Mouse (Mus musculus): ENCODE data around the gene Plgrkt. TPM values are rescaled to one million over a fixed set of nuclear protein-coding genes. Genes with fewer than 3 reads are reported as not detected.

Plgrkt gene
- polyA plus RNA-seq, 1 experiment from 2014 or later: 75.7 TPM

GRCm38 (mm10) chr19:29400466-29400865 is 33.3 kb upstream of the Plgrkt start:
- no peak overlapping the region for H3K4me3 ChIP-seq (replicated peaks)
- no peak overlapping the region for H3K9ac ChIP-seq (replicated peaks)
- ATAC-seq (ENCODE audit: low FRiP score): no peak
- H3K4me2 ChIP-seq: no peak overlapping the region
- H3K9me3 ChIP-seq (replicated peaks): no peaks in the 10 kb centered on the region
- H3K27me3 ChIP-seq (replicated peaks): no peaks in the 10 kb centered on the region
- H3K4me1 ChIP-seq: peaks cover 6% of the 10 kb centered on the region; the same call in 1 of the 2 replicates
- WGBS: 92% methylated on average over 3 of the region's 3 CpGs
- no peak overlapping the region for H3K27ac ChIP-seq (replicated peaks)
- H3K36me3 ChIP-seq: no peaks in the 10 kb centered on the region

GRCm38 (mm10) chr19:29399786-29400185 is 32.6 kb upstream of the Plgrkt start:
- Histone ChIP-seq H3K9ac (replicated peaks) (no peak overlapping the region), H3K36me3 (no peaks in the 10 kb centered on the region), H3K4me1 (peaks cover 6% of the 10 kb centered on the region; the same call in 1 of the 2 replicates), H3K4me3 (replicated peaks) (no peak overlapping the region), H3K4me2 (no peak overlapping the region), H3K9me3 (replicated peaks) (no peaks in the 10 kb centered on the region), H3K27me3 (replicated peaks) (no peaks in the 10 kb centered on the region), H3K27ac (replicated peaks) (no peak overlapping the region)
- no peak for ATAC-seq (ENCODE audit: low FRiP score)
- WGBS: 93% methylated on average over 4 of the region's 4 CpGs

- no peak for ATAC-seq (ENCODE audit: low FRiP score)
- Histone ChIP-seq H3K27me3 (replicated peaks) (no peaks in the 10 kb centered on the region), H3K4me3 (replicated peaks) (no peak overlapping the region), H3K36me3 (no peaks in the 10 kb centered on the region), H3K27ac (replicated peaks) (no peak overlapping the region), H3K4me1 (no peaks in the 10 kb centered on the region), H3K4me2 (no peak overlapping the region), H3K9me3 (replicated peaks) (no peaks in the 10 kb centered on the region), H3K9ac (replicated peaks) (no peak overlapping the region)
- 92% methylated on average over 1 of the region's 1 CpGs for WGBS
Observed at GRCm38 (mm10) chr19:29396353-29396752, 29.2 kb upstream of the Plgrkt start.

DNA sequence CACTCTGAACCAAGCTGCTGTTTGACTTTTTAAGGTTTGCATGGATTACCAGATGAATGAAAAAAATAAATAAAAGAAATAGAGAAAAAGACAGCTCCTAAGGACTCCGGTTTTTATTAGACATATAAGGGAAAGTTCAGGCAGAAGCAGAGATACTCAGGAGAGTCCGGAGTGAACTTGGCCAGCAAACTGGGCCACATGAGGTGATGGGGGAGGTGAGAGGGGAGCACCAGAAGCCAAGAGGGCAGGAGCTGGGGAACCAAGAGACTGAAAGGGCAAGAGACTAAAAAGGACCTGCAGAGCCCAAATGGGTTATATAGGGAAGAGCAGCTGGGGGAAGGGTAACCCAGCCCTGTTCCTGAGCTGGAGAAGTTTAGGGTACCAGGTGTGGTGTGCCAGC is 27.5 kb upstream of the Plgrkt start:
- Histone ChIP-seq H3K27ac (replicated peaks) (no peak overlapping the region), H3K4me1 (no peaks in the 10 kb centered on the region), H3K9ac (replicated peaks) (no peak overlapping the region), H3K9me3 (replicated peaks) (no peaks in the 10 kb centered on the region), H3K4me2 (no peak overlapping the region), H3K36me3 (no peaks in the 10 kb centered on the region), H3K27me3 (replicated peaks) (no peaks in the 10 kb centered on the region), H3K4me3 (replicated peaks) (no peak overlapping the region)
- ATAC-seq (ENCODE audit: low FRiP score): no peak
- WGBS: 98% methylated on average over 2 of the region's 2 CpGs

DNA sequence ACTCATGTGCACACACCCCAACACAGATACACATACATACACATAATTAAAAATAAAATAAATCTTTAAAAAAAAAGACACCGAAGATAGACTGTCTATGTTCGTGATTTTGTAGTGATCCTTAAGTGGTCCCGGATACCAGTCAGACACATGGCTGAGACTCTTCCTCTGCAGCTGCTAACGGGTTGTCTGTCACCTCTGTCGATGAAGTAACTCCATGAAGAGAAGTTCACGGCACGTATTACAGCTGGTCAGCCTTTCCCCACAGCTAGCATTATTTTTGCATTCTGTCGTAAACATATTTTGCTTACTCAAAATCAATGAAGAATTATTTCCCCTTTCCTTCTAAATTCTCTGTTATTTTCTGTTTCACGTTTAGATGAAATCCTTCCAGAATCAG is 26.1 kb upstream of the Plgrkt start:
- no peaks in the 10 kb centered on the region for H3K27me3 ChIP-seq (replicated peaks)
- H3K9me3 ChIP-seq (replicated peaks): no peaks in the 10 kb centered on the region
- no peak for ATAC-seq (ENCODE audit: low FRiP score)
- H3K36me3 ChIP-seq: no peaks in the 10 kb centered on the region
- H3K4me2 ChIP-seq: no peak overlapping the region
- H3K4me1 ChIP-seq: no peaks in the 10 kb centered on the region
- 92% methylated on average over 9 of the region's 9 CpGs for WGBS
- no peak overlapping the region for H3K27ac ChIP-seq (replicated peaks)
- no peak overlapping the region for H3K4me3 ChIP-seq (replicated peaks)
- no peak overlapping the region for H3K9ac ChIP-seq (replicated peaks)

GRCm38 (mm10) chr19:29391279-29391678 is 24.1 kb upstream of the Plgrkt start:
- 75% methylated on average over 4 of the region's 4 CpGs for WGBS
- Histone ChIP-seq H3K4me1 (no peaks in the 10 kb centered on the region), H3K4me3 (replicated peaks) (no peak overlapping the region), H3K9me3 (replicated peaks) (no peaks in the 10 kb centered on the region), H3K9ac (replicated peaks) (no peak overlapping the region), H3K27ac (replicated peaks) (no peak overlapping the region), H3K4me2 (no peak overlapping the region), H3K36me3 (no peaks in the 10 kb centered on the region), H3K27me3 (replicated peaks) (no peaks in the 10 kb centered on the region)
- ATAC-seq (ENCODE audit: low FRiP score): no peak

- H3K9me3 ChIP-seq (replicated peaks): no peaks in the 10 kb centered on the region
- 90% methylated on average over 5 of the region's 5 CpGs for WGBS
- H3K9ac ChIP-seq (replicated peaks): no peak overlapping the region
- no peak overlapping the region for H3K27ac ChIP-seq (replicated peaks)
- H3K4me3 ChIP-seq (replicated peaks): no peak overlapping the region
- ATAC-seq (ENCODE audit: low FRiP score): no peak
- H3K27me3 ChIP-seq (replicated peaks): no peaks in the 10 kb centered on the region
- H3K4me2 ChIP-seq: no peak overlapping the region
- no peaks in the 10 kb centered on the region for H3K36me3 ChIP-seq
- H3K4me1 ChIP-seq: no peaks in the 10 kb centered on the region
Observed at GRCm38 (mm10) chr19:29390483-29390882, 23.3 kb upstream of the Plgrkt start.

DNA sequence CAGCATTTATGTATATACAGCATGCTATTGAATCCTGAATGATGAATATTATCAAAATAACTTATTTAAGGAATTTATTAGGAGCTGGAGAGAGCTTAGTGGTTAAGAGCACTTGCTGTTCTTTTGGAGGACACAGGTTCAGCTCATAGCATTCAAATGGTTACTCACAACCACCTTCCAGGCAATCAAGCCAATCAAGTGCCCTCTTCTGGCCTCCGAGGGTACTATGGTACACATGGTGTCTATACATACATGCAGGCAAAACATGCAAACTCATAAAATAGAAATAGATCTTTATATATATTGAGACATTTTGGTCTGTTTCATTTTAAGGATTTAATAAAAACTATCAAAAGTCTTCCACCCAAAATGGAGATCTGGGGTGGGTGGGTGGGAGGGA is 21.6 kb upstream of the Plgrkt start:
- no peak overlapping the region for H3K27ac ChIP-seq (replicated peaks)
- H3K36me3 ChIP-seq: no peaks in the 10 kb centered on the region
- H3K4me1 ChIP-seq: no peaks in the 10 kb centered on the region
- ATAC-seq (ENCODE audit: low FRiP score): no peak
- 97% methylated on average over 1 of the region's 1 CpGs for whole genome bisulfite sequencing
- no peak overlapping the region for H3K4me3 ChIP-seq (replicated peaks)
- H3K9ac ChIP-seq (replicated peaks): no peak overlapping the region
- no peaks in the 10 kb centered on the region for H3K27me3 ChIP-seq (replicated peaks)
- no peak overlapping the region for H3K4me2 ChIP-seq
- H3K9me3 ChIP-seq (replicated peaks): no peaks in the 10 kb centered on the region

DNA sequence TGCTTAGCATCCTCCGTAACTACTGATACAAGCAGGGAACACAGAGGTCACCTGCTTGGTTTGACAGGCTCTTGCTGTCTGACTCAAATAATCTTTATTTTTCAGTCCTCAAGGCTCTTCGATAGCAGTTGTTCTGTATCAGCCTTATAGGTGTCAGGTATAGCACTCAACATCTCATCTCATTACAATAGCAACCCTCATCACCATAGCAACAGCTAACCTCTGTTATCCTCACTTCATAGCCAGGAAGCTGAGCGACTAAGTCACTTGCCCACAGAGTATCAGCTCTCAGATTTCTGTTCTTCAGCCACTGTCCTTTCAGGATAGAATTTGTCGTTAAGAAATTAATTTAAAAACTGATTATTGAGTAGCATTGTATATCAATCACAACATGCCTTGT is 18.6 kb upstream of the Plgrkt start:
- Histone ChIP-seq H3K9me3 (replicated peaks) (no peaks in the 10 kb centered on the region), H3K27me3 (replicated peaks) (no peaks in the 10 kb centered on the region), H3K4me2 (no peak overlapping the region), H3K9ac (replicated peaks) (no peak overlapping the region), H3K4me1 (no peaks in the 10 kb centered on the region), H3K27ac (replicated peaks) (no peak overlapping the region), H3K36me3 (no peaks in the 10 kb centered on the region), H3K4me3 (replicated peaks) (no peak overlapping the region)
- 93% methylated on average over 4 of the region's 4 CpGs for WGBS
- no peak for ATAC-seq (ENCODE audit: low FRiP score)

DNA sequence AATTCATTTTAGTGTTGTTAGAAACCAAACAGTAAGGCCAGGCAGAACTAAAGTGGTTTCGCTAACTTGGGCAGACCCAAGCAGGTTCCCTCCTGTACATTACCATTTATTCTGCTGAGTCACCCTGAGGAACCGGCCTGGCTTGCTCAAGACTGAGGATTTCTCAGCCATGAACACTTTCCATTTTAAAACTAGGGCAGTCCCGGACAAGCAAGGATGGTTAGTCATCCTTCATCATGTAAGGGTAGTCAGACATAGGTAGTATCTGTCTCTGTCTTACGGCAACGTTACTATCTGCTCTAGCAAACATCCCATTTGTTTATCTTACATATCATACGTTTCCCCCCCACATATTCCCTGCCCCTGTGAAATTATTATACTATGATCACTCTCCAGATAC is 17.8 kb upstream of the Plgrkt start:
- WGBS: 87% methylated on average over 6 of the region's 6 CpGs
- Histone ChIP-seq H3K4me2 (no peak overlapping the region), H3K36me3 (no peaks in the 10 kb centered on the region), H3K9ac (replicated peaks) (no peak overlapping the region), H3K9me3 (replicated peaks) (no peaks in the 10 kb centered on the region), H3K4me3 (replicated peaks) (no peak overlapping the region), H3K27ac (replicated peaks) (no peak overlapping the region), H3K27me3 (replicated peaks) (no peaks in the 10 kb centered on the region), H3K4me1 (no peaks in the 10 kb centered on the region)
- no peak for ATAC-seq (ENCODE audit: low FRiP score)

DNA sequence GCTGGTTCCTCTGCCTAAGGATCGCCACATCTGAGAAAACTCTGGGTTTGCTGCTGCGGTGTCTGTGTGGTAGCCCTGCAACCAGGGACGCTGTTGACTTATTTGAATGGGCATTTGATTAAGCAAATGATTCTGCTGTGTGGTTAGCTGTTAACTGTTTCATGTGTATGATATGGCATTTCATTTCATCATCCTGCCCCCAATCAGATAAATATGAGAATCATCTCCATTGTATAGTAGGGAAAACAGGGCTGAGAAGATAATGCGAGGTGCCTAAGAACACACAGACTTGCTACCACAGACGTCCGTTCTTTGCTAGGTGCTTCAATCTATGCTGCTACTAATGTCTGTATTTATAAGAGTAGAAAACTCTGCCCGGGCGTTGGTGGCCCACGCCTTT is 17.2 kb upstream of the Plgrkt start:
- Histone ChIP-seq H3K27ac (replicated peaks) (no peak overlapping the region), H3K36me3 (no peaks in the 10 kb centered on the region), H3K27me3 (replicated peaks) (no peaks in the 10 kb centered on the region), H3K4me3 (replicated peaks) (no peak overlapping the region), H3K4me2 (no peak overlapping the region), H3K9ac (replicated peaks) (no peak overlapping the region), H3K4me1 (no peaks in the 10 kb centered on the region), H3K9me3 (replicated peaks) (no peaks in the 10 kb centered on the region)
- ATAC-seq (ENCODE audit: low FRiP score): no peak
- WGBS: 91% methylated on average over 9 of the region's 9 CpGs

GRCm38 (mm10) chr19:29383368-29383767 is 16.2 kb upstream of the Plgrkt start:
- no peak overlapping the region for H3K4me3 ChIP-seq (replicated peaks)
- H3K9me3 ChIP-seq (replicated peaks): no peaks in the 10 kb centered on the region
- no peak overlapping the region for H3K4me2 ChIP-seq
- no peak overlapping the region for H3K27ac ChIP-seq (replicated peaks)
- WGBS: 94% methylated on average over 5 of the region's 5 CpGs
- no peak for ATAC-seq (ENCODE audit: low FRiP score)
- H3K4me1 ChIP-seq: no peaks in the 10 kb centered on the region
- no peak overlapping the region for H3K9ac ChIP-seq (replicated peaks)
- no peaks in the 10 kb centered on the region for H3K36me3 ChIP-seq
- no peaks in the 10 kb centered on the region for H3K27me3 ChIP-seq (replicated peaks)

Data from neural tube, embryonic 15.5 days (tissue).